Mouse (Mus musculus) spleen, adult 2 months (tissue): Measurements from ENCODE around the gene Triap1. TPM values are rescaled to one million over a fixed set of nuclear protein-coding genes. Genes with fewer than 3 reads are reported as not detected.
A peak's percentile ranks its signal among the peaks of the same experiment; 100 is the strongest.

Source experiments
- DNase-seq, 2 experiments: peaks; one replicate each; pipeline versions ENCODE4 v3.0.0 to v3.0.0-alpha.2; 2012 to 2021; ENCODE audit warnings: low spot score in 2 of 2, low read depth in 1 of 2
- H3K27ac ChIP-seq: fragments of 200-500 bp; 2 replicates; pipeline ENCODE4 v1.5.1; 2012; ENCODE audit warnings: low read length, inconsistent platforms; ENCODE audit not compliant: insufficient read depth
- H3K27me3 ChIP-seq: fragments of 200-500 bp; 2 replicates; pipeline ENCODE4 v1.6.1; 2012; ENCODE audit warnings: mild to moderate bottlenecking, moderate library complexity, low read length, inconsistent platforms; ENCODE audit not compliant: control insufficient read depth, insufficient read depth
- H3K36me3 ChIP-seq: fragments of 200-500 bp; 2 replicates; pipeline ENCODE4 v1.6.1; 2012; ENCODE audit warnings: mild to moderate bottlenecking, low read length, inconsistent platforms; ENCODE audit not compliant: control insufficient read depth, insufficient read depth
- H3K4me1 ChIP-seq: fragments of 200-500 bp; 2 replicates; pipeline ENCODE4 v1.6.1; 2011; ENCODE audit warnings: inconsistent platforms; ENCODE audit not compliant: control insufficient read depth, insufficient read depth, insufficient read length
- H3K4me3 ChIP-seq: fragments of 200-500 bp; 2 replicates; pipeline ENCODE4 v1.5.1; 2011; ENCODE audit warnings: mild to moderate bottlenecking, inconsistent platforms; ENCODE audit not compliant: insufficient read depth, insufficient read length; ENCODE audit errors: extremely low read depth
- CTCF ChIP-seq: fragments of 200-500 bp; IDR thresholded peaks from 2 replicates; pipeline ENCODE4 v1.5.1; 2011; ENCODE audit warnings: mild to moderate bottlenecking, inconsistent platforms; ENCODE audit not compliant: insufficient read depth, insufficient read length, insufficient replicate concordance; ENCODE audit errors: extremely low read depth
- POLR2A ChIP-seq: fragments of 200-500 bp; IDR thresholded peaks from 2 replicates; pipeline ENCODE4 v1.6.1; 2011; ENCODE audit warnings: low read depth, low read length, inconsistent platforms
- WGBS: fragments of 180-500 bp; shearing (Covaris S2); methylation state at CpG from one replicate; pipeline ENCODE4 v1.1.7; 2018; 5-methylcytosine and 5-hydroxymethylcytosine counted together
- polyA plus RNA-seq: library from polyadenylated mRNA; depleted of rRNA; stranded (reverse); fragments of >200 nt; gene quantifications from 2 replicates; pipeline ENCODE4 v1.2.3, GENCODE M21; 2012

The Triap1 gene
- polyA plus RNA-seq, 1 experiment = 7.5 TPM

GRCm38 (mm10) chr5:115312354-115312753, 28.7 kb upstream of the Triap1 start:
- Histone ChIP-seq H3K27ac (no peak overlapping the region), H3K36me3 (no peaks in the 10 kb centered on the region), H3K4me1 (no peaks in the 10 kb centered on the region; the same call in 1 of the 2 replicates), H3K27me3 (no peaks in the 10 kb centered on the region), H3K4me3 (no peak overlapping the region)
- DNase-seq = no peak
- TF ChIP-seq CTCF (no peak), POLR2A (no peak)
- WGBS = 70% methylated on average over 4 of the region's 4 CpGs

- no peaks in the 10 kb centered on the region; the same call in 1 of the 2 replicates for H3K4me1 ChIP-seq
- no peaks in the 10 kb centered on the region for H3K36me3 ChIP-seq
- WGBS = 56% methylated on average over 10 of the region's 10 CpGs
- H3K27me3 ChIP-seq = no peaks in the 10 kb centered on the region
- DNase-seq = no peak
- H3K27ac ChIP-seq = no peak overlapping the region
- no peak for TF ChIP-seq CTCF
- no peak overlapping the region for H3K4me3 ChIP-seq
These were observed 28.0 kb upstream of the Triap1 start for GRCm38 (mm10) chr5:115312816-115313667.

- no peaks in the 10 kb centered on the region; the same call in 1 of the 2 replicates for H3K4me1 ChIP-seq
- no peak overlapping the region for H3K4me3 ChIP-seq
- no peaks in the 10 kb centered on the region for H3K36me3 ChIP-seq
- no peak for DNase-seq
- no peaks in the 10 kb centered on the region for H3K27me3 ChIP-seq
- no peak for TF ChIP-seq POLR2A
- H3K27ac ChIP-seq = no peak overlapping the region
- WGBS = 63% methylated on average over 5 of the region's 5 CpGs
These were observed 27.4 kb upstream of the Triap1 start for GRCm38 (mm10) chr5:115313668-115313943.

GRCm38 (mm10) chr5:115316968-115317644, 23.9 kb upstream of the Triap1 start:
- 0 out of 2 replicates have a peak, but pooled peaks cover 1% of the 10 kb centered on the region for H3K27me3 ChIP-seq
- H3K36me3 ChIP-seq = no peaks in the 10 kb centered on the region
- H3K27ac ChIP-seq = no peak overlapping the region
- TF ChIP-seq CTCF (no peak), POLR2A (no peak)
- no peak for DNase-seq
- no peak overlapping the region for H3K4me3 ChIP-seq
- peaks cover 6% of the 10 kb centered on the region; the same call in 1 of the 2 replicates for H3K4me1 ChIP-seq
- 53% methylated on average over 14 of the region's 14 CpGs for WGBS

GRCm38 (mm10) chr5:115317645-115318328, 23.2 kb upstream of the Triap1 start:
- no peaks in the 10 kb centered on the region for H3K36me3 ChIP-seq
- H3K27ac ChIP-seq = no peak overlapping the region
- TF ChIP-seq CTCF = no peak
- no peak for TF ChIP-seq POLR2A
- H3K4me1 ChIP-seq = peaks cover 6% of the 10 kb centered on the region; the same call in 1 of the 2 replicates
- 0 out of 2 replicates have a peak, but pooled peaks cover 1% of the 10 kb centered on the region for H3K27me3 ChIP-seq
- H3K4me3 ChIP-seq = no peak overlapping the region
- 35% methylated on average over 10 of the region's 10 CpGs for WGBS
- no peak for DNase-seq

- TF ChIP-seq POLR2A = no peak
- 0 out of 2 replicates have a peak, but pooled peaks have one; percentile 1 for TF ChIP-seq CTCF
- DNase-seq = no peak
- H3K27me3 ChIP-seq = 0 out of 2 replicates have a peak, but pooled peaks cover 1% of the 10 kb centered on the region
- H3K4me1 ChIP-seq = peaks cover 6% of the 10 kb centered on the region; the same call in 1 of the 2 replicates
- 4% methylated on average over 22 of the region's 22 CpGs for WGBS
- peak overlapping the region; percentile 48; the same call in 1 of the 2 replicates for H3K27ac ChIP-seq
- no peaks in the 10 kb centered on the region for H3K36me3 ChIP-seq
- peak overlapping the region; percentile 57 for H3K4me3 ChIP-seq
These were observed 21.8 kb upstream of the Triap1 start for GRCm38 (mm10) chr5:115319004-115319940.
